In genomic region chr9:52959668-52960067, GRCm38 (mm10) we compare ENCODE assay signal across 14 mouse cellular contexts.
DNase-seq lines count a peak whose midpoint lies in the region; ATAC-seq lines count a peak whose summit lies in the region.
"Had no signal": no experiment of that assay in that cellular context is flagged by ENCODE, and none has a peak within 500 bp of the region (broad histone marks: within the 10 kb centered on the region; RNA-seq: fewer than 3 reads in every experiment).

No protein-coding gene starts in this region.

- peak overlapping the region; percentile 44; the same call in 1 of the 2 replicates for H3K27ac ChIP-seq in hindbrain, embryonic 16.5 days (ENCODE audit: low read depth, low read length)
- no peak overlapping the region for H3K27ac ChIP-seq in hindbrain, embryonic 10.5 days
- no peak overlapping the region for H3K27ac ChIP-seq in embryonic facial prominence, embryonic 10.5 days (replicated peaks)
- H3K27ac ChIP-seq in midbrain, embryonic 10.5 days (replicated peaks) = no peak overlapping the region
- H3K27ac ChIP-seq: liver, embryonic 12.5 days; midbrain, embryonic 15.5 days had no signal

- H3K4me3 ChIP-seq in hindbrain, embryonic 16.5 days (ENCODE audit: low read length) = no peak overlapping the region
- no peak overlapping the region for H3K4me3 ChIP-seq in hindbrain, embryonic 10.5 days
- H3K4me3 ChIP-seq in embryonic facial prominence, embryonic 10.5 days = no peak overlapping the region
- no peak overlapping the region for H3K4me3 ChIP-seq in midbrain, embryonic 10.5 days
- H3K4me3 ChIP-seq: heart, embryonic 12.5 days; liver, embryonic 12.5 days; midbrain, embryonic 15.5 days had no signal

- H3K4me1 ChIP-seq in hindbrain, embryonic 16.5 days (ENCODE audit: control insufficient read depth, insufficient read depth, low read depth, low read length) = no peaks in the 10 kb centered on the region
- H3K4me1 ChIP-seq in hindbrain, embryonic 10.5 days (replicated peaks) = no peaks in the 10 kb centered on the region
- no peaks in the 10 kb centered on the region for H3K4me1 ChIP-seq in embryonic facial prominence, embryonic 10.5 days
- H3K4me1 ChIP-seq in midbrain, embryonic 10.5 days = no peaks in the 10 kb centered on the region
- H3K4me1 ChIP-seq: heart, embryonic 12.5 days; liver, embryonic 12.5 days; midbrain, embryonic 15.5 days had no signal

- no peak for DNase-seq in hindbrain, embryonic 10.5 days (ENCODE audit: low spot score)
- DNase-seq in cerebellum, adult 18-20 months = peak; percentile 41 to 52
- peak; percentile 82 to 87 for DNase-seq in cerebellum, postnatal 10 days
- DNase-seq in left cerebral cortex, postnatal 36 days (ENCODE audit: low spot score in 2 of 2) = peak; percentile 25 to 27
- no peak for DNase-seq in embryonic facial prominence, embryonic 10.5 days (ENCODE audit: low spot score)
- no peak for DNase-seq in midbrain, embryonic 10.5 days (ENCODE audit: low spot score)
- DNase-seq: adrenal gland, adult 8-10 months; thymus, adult 18-20 months had no signal

- H3K9ac ChIP-seq in hindbrain, embryonic 16.5 days (ENCODE audit: low read depth, low read length) = no peak overlapping the region
- H3K9ac ChIP-seq: heart, embryonic 12.5 days; liver, embryonic 12.5 days; midbrain, embryonic 15.5 days had no signal

- H3K9me3 ChIP-seq in hindbrain, embryonic 16.5 days (ENCODE audit: control insufficient read depth, low read length) = no peaks in the 10 kb centered on the region
- H3K9me3 ChIP-seq in hindbrain, embryonic 10.5 days = no peaks in the 10 kb centered on the region
- no peaks in the 10 kb centered on the region for H3K9me3 ChIP-seq in embryonic facial prominence, embryonic 10.5 days
- H3K9me3 ChIP-seq in midbrain, embryonic 10.5 days (replicated peaks) = no peaks in the 10 kb centered on the region
- H3K9me3 ChIP-seq: heart, embryonic 12.5 days; liver, embryonic 12.5 days; midbrain, embryonic 15.5 days had no signal

- H3K27me3 ChIP-seq in hindbrain, embryonic 16.5 days (replicated peaks; ENCODE audit: control insufficient read depth, insufficient read depth, low read length) = no peaks in the 10 kb centered on the region
- H3K27me3 ChIP-seq in hindbrain, embryonic 10.5 days (ENCODE audit: insufficient read depth, poor library complexity, severe bottlenecking) = no peaks in the 10 kb centered on the region
- H3K27me3 ChIP-seq in embryonic facial prominence, embryonic 10.5 days (replicated peaks; ENCODE audit: low read depth, poor library complexity, severe bottlenecking) = no peaks in the 10 kb centered on the region
- H3K27me3 ChIP-seq in midbrain, embryonic 10.5 days (ENCODE audit: low read depth, poor library complexity, severe bottlenecking) = no peaks in the 10 kb centered on the region
- H3K27me3 ChIP-seq: CH12.LX; heart, embryonic 12.5 days; liver, embryonic 12.5 days; midbrain, embryonic 15.5 days; Patski had no signal

- 71% methylated on average over 6 of the region's 6 CpGs for WGBS in hindbrain, embryonic 16.5 days
- 88% methylated on average over 6 of the region's 6 CpGs for WGBS in hindbrain, embryonic 10.5 days
- 87% methylated on average over 6 of the region's 6 CpGs for WGBS in embryonic facial prominence, embryonic 10.5 days
- 87% methylated on average over 6 of the region's 6 CpGs for WGBS in midbrain, embryonic 10.5 days

- H3K36me3 ChIP-seq in hindbrain, embryonic 16.5 days (ENCODE audit: control insufficient read depth, insufficient read depth, low read length) = no peaks in the 10 kb centered on the region
- no peaks in the 10 kb centered on the region for H3K36me3 ChIP-seq in hindbrain, embryonic 10.5 days
- H3K36me3 ChIP-seq in embryonic facial prominence, embryonic 10.5 days (replicated peaks) = no peaks in the 10 kb centered on the region
- no peaks in the 10 kb centered on the region for H3K36me3 ChIP-seq in midbrain, embryonic 10.5 days
- H3K36me3 ChIP-seq: heart, embryonic 12.5 days; liver, embryonic 12.5 days; midbrain, embryonic 15.5 days had no signal

- H3K4me2 ChIP-seq in hindbrain, embryonic 16.5 days (ENCODE audit: low read length) = no peak overlapping the region
- H3K4me2 ChIP-seq: heart, embryonic 12.5 days; liver, embryonic 12.5 days; midbrain, embryonic 15.5 days had no signal

- ATAC-seq in hindbrain, embryonic 16.5 days = peak; percentile 56
- ATAC-seq: liver, embryonic 12.5 days; midbrain, embryonic 15.5 days; Patski had no signal

- intact Hi-C loops in left cerebral cortex, postnatal 36 days (cut with DNase I) = no loop called here

Comparison
In these comparisons a context has a peak if more than half of its experiments do, and no peak if none do; other contexts are left out.
1. DNase-seq: peak in cerebellum, adult 18-20 months (2 of 2), cerebellum, postnatal 10 days (2 of 2) and left cerebral cortex, postnatal 36 days (2 of 2); none in hindbrain, embryonic 10.5 days (single experiment), embryonic facial prominence, embryonic 10.5 days (single experiment) and midbrain, embryonic 10.5 days (single experiment).